In the genomic region with DNA sequence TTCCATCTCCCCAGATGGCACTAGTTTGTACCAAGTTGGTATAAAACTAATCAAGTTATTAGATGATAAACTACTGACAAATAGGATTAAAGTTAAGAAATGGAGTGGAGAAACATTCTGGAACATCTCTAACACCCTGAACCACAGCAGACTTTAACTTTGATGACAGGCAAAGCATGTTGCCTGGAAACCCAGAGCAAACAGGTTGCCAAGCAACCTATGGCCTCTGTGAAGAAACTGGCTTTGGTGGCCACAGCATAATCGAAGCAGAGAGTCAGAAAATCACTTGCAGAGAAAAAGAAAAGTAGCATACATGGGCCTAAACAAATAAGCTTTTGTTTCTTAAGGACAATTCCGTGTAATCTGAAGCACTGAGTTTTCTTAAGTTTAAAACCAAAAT, we compare ENCODE assay signal across 19 mouse cellular contexts. TPM values are rescaled to one million over a fixed set of nuclear protein-coding genes. Genes with fewer than 3 reads are reported as not detected.
DNase-seq lines count a peak whose midpoint lies in the region; ATAC-seq lines count a peak whose summit lies in the region.
"Had no signal": no experiment of that assay in that cellular context is flagged by ENCODE, and none has a peak within 500 bp of the region (broad histone marks: within the 10 kb centered on the region; RNA-seq: fewer than 3 reads in every experiment).

No protein-coding gene starts in this region.

- no peaks in the 10 kb centered on the region for H3K4me1 ChIP-seq in hindbrain, embryonic 11.5 days (replicated peaks; ENCODE audit: control insufficient read depth, insufficient read depth, low read length)
- no peaks in the 10 kb centered on the region for H3K4me1 ChIP-seq in hindbrain, embryonic 13.5 days (replicated peaks)
- no peaks in the 10 kb centered on the region for H3K4me1 ChIP-seq in midbrain, embryonic 11.5 days (ENCODE audit: control insufficient read depth, insufficient read depth, low read length)
- H3K4me1 ChIP-seq in midbrain, embryonic 10.5 days, result peaks cover 7% of the 10 kb centered on the region; the same call in 1 of the 2 replicates
- H3K4me1 ChIP-seq: embryonic facial prominence, embryonic 10.5 days; heart, embryonic 13.5 days; intestine, embryonic 15.5 days had no signal

- no peak overlapping the region for H3K4me3 ChIP-seq in hindbrain, embryonic 11.5 days (ENCODE audit: low read depth, low read length)
- no peak overlapping the region for H3K4me3 ChIP-seq in hindbrain, embryonic 13.5 days
- no peak overlapping the region for H3K4me3 ChIP-seq in midbrain, embryonic 11.5 days (ENCODE audit: low read depth, low read length)
- H3K4me3 ChIP-seq in midbrain, embryonic 10.5 days, result no peak overlapping the region
- H3K4me3 ChIP-seq: embryonic facial prominence, embryonic 10.5 days; gastrocnemius, adult 2 months; heart, embryonic 13.5 days; intestine, embryonic 15.5 days had no signal

- H3K4me2 ChIP-seq in hindbrain, embryonic 11.5 days (replicated peaks; ENCODE audit: low read depth, low read length), result no peak overlapping the region
- no peak overlapping the region for H3K4me2 ChIP-seq in hindbrain, embryonic 13.5 days
- H3K4me2 ChIP-seq in midbrain, embryonic 11.5 days, result no peak overlapping the region
- H3K4me2 ChIP-seq: heart, embryonic 13.5 days; intestine, embryonic 15.5 days had no signal

- peak; percentile 17 for DNase-seq in hindbrain, embryonic 11.5 days (ENCODE audit: low spot score)
- DNase-seq in midbrain, embryonic 11.5 days (ENCODE audit: low spot score, missing footprints), result no peak
- no peak for DNase-seq in midbrain, embryonic 10.5 days (ENCODE audit: low spot score)
- peak; percentile 3 for DNase-seq in brain, adult 2 months (ENCODE audit: low read depth, low spot score)
- DNase-seq in embryo, embryonic 11 days, result peak; percentile 8
- DNase-seq in gastrocnemius, postnatal 36 days, result no peak
- DNase-seq: adrenal gland, postnatal 10 days; cerebellum, adult 18-20 months; cerebellum, postnatal 10 days; gastrocnemius, adult 2 months; gastrocnemius, postnatal 25 days; heart, adult 11 months; heart, postnatal 36 days had no signal

- intact Hi-C loops in gastrocnemius, postnatal 36 days (cut with DNase I), result no loop called here

- no peaks in the 10 kb centered on the region for H3K9me3 ChIP-seq in hindbrain, embryonic 11.5 days (ENCODE audit: control insufficient read depth, low read length)
- no peaks in the 10 kb centered on the region for H3K9me3 ChIP-seq in hindbrain, embryonic 13.5 days
- H3K9me3 ChIP-seq in midbrain, embryonic 11.5 days (ENCODE audit: control insufficient read depth, low read length), result no peaks in the 10 kb centered on the region
- no peaks in the 10 kb centered on the region for H3K9me3 ChIP-seq in midbrain, embryonic 10.5 days (replicated peaks)
- H3K9me3 ChIP-seq: embryonic facial prominence, embryonic 10.5 days; heart, embryonic 13.5 days; intestine, embryonic 15.5 days had no signal

- H3K9ac ChIP-seq in hindbrain, embryonic 11.5 days (ENCODE audit: low read depth, low read length), result no peak overlapping the region
- no peak overlapping the region for H3K9ac ChIP-seq in hindbrain, embryonic 13.5 days
- no peak overlapping the region for H3K9ac ChIP-seq in midbrain, embryonic 11.5 days (ENCODE audit: low read length)
- H3K9ac ChIP-seq: heart, embryonic 13.5 days; intestine, embryonic 15.5 days had no signal

- no peaks in the 10 kb centered on the region for H3K36me3 ChIP-seq in hindbrain, embryonic 11.5 days (ENCODE audit: control insufficient read depth, insufficient read depth, low read length)
- no peaks in the 10 kb centered on the region for H3K36me3 ChIP-seq in hindbrain, embryonic 13.5 days
- H3K36me3 ChIP-seq in midbrain, embryonic 11.5 days (ENCODE audit: control insufficient read depth, insufficient read depth, low read length), result no peaks in the 10 kb centered on the region
- H3K36me3 ChIP-seq in midbrain, embryonic 10.5 days, result no peaks in the 10 kb centered on the region
- H3K36me3 ChIP-seq: embryonic facial prominence, embryonic 10.5 days; heart, embryonic 13.5 days; intestine, embryonic 15.5 days had no signal

- 39% methylated on average over 2 of the region's 2 CpGs for WGBS in hindbrain, embryonic 11.5 days
- WGBS in hindbrain, embryonic 13.5 days, result 35% methylated on average over 2 of the region's 2 CpGs
- WGBS in midbrain, embryonic 11.5 days, result 31% methylated on average over 2 of the region's 2 CpGs
- WGBS in midbrain, embryonic 10.5 days, result 42% methylated on average over 2 of the region's 2 CpGs

- no peak overlapping the region for H3K27ac ChIP-seq in hindbrain, embryonic 11.5 days (ENCODE audit: low read depth, low read length)
- H3K27ac ChIP-seq in hindbrain, embryonic 13.5 days, result no peak overlapping the region
- H3K27ac ChIP-seq in midbrain, embryonic 11.5 days (ENCODE audit: low read depth, low read length), result no peak overlapping the region
- H3K27ac ChIP-seq in midbrain, embryonic 10.5 days (replicated peaks), result no peak overlapping the region
- H3K27ac ChIP-seq: embryonic facial prominence, embryonic 10.5 days; gastrocnemius, adult 2 months; heart, embryonic 13.5 days; intestine, embryonic 15.5 days had no signal

- ATAC-seq in hindbrain, embryonic 11.5 days (ENCODE audit: low FRiP score), result peak; percentile 67
- no peak for ATAC-seq in hindbrain, embryonic 13.5 days (ENCODE audit: low FRiP score)
- peak; percentile 70; the same call in 1 of the 2 replicates for ATAC-seq in midbrain, embryonic 11.5 days (ENCODE audit: low FRiP score)
- ATAC-seq: forebrain, embryonic 14.5 days; intestine, embryonic 15.5 days had no signal

- H3K27me3 ChIP-seq in hindbrain, embryonic 11.5 days (ENCODE audit: control insufficient read depth, insufficient read depth, low read length), result no peaks in the 10 kb centered on the region
- H3K27me3 ChIP-seq in hindbrain, embryonic 13.5 days, result no peaks in the 10 kb centered on the region
- no peaks in the 10 kb centered on the region for H3K27me3 ChIP-seq in midbrain, embryonic 11.5 days (ENCODE audit: control insufficient read depth, insufficient read depth, low read length)
- H3K27me3 ChIP-seq in midbrain, embryonic 10.5 days (ENCODE audit: low read depth, poor library complexity, severe bottlenecking), result no peaks in the 10 kb centered on the region
- H3K27me3 ChIP-seq: heart, embryonic 13.5 days; intestine, embryonic 15.5 days had no signal

RNA-seq across cellular contexts. Expression of a gene that starts 59.4 kb away (rescaled TPM):
- 3.9 and 4.3 TPM in 2 replicates for polyA plus RNA-seq in hindbrain, embryonic 11.5 days (2014; fragmentation: Nextera tagmentation; extraction: Ambion mirVana)
- polyA plus RNA-seq in hindbrain, embryonic 13.5 days (2015; fragmentation: Nextera tagmentation; extraction: Ambion mirVana), result 7.4 and 9.0 TPM in 2 replicates
- 2.3 and 2.9 TPM in 2 replicates for polyA plus RNA-seq in midbrain, embryonic 11.5 days (2014; fragmentation: Nextera tagmentation; extraction: Ambion mirVana)
- polyA plus RNA-seq in midbrain, embryonic 10.5 days (2016; fragmentation: Nextera tagmentation; extraction: Ambion mirVana), result 2.5 and 2.6 TPM in 2 replicates
- total RNA-seq in gastrocnemius, postnatal 36 days (2021), result 1 to 10 TPM; 5.6 to 5.8 TPM
- total RNA-seq: MEL had no signal

Comparison
In these comparisons a context has a peak if more than half of its experiments do, and no peak if none do; other contexts are left out.
1. DNase-seq: peak in hindbrain, embryonic 11.5 days (single experiment), brain, adult 2 months (single experiment) and embryo, embryonic 11 days (single experiment); none in midbrain, embryonic 11.5 days (single experiment), midbrain, embryonic 10.5 days (single experiment) and gastrocnemius, postnatal 36 days (0 of 2).